Mouse (Mus musculus): ENCODE data around the gene Rtn4ip1. TPM values are rescaled to one million over a fixed set of nuclear protein-coding genes. Genes with fewer than 3 reads are reported as not detected.
"Not testable (repeated sequence)": the region's sequence is repeated elsewhere in the genome, so short reads cannot be mapped to it uniquely, and the experiment has no call there.

The Rtn4ip1 gene
- polyA plus RNA-seq, 1 experiment from 2014 or later: 10.9 TPM

- no peaks in the 10 kb centered on the region for H3K4me1 ChIP-seq (ENCODE audit: control insufficient read depth, insufficient read depth, low read length)
- no peak overlapping the region for H3K4me3 ChIP-seq (ENCODE audit: low read depth, low read length)
Observed at GRCm38 (mm10) chr10:43945435-43945834, 43.8 kb downstream of the Rtn4ip1 start.

GRCm38 (mm10) chr10:43953942-43954341 lies 52.3 kb downstream of the Rtn4ip1 start:
- Histone ChIP-seq H3K36me3 (ENCODE audit: control insufficient read depth, insufficient read depth, low read length) (no peaks in the 10 kb centered on the region; the same call in 1 of the 2 replicates), H3K4me2 (replicated peaks; ENCODE audit: low read depth, low read length) (no peak overlapping the region), H3K27me3 (ENCODE audit: control insufficient read depth, insufficient read depth, low read length) (no peaks in the 10 kb centered on the region), H3K4me1 (ENCODE audit: control insufficient read depth, insufficient read depth, low read length) (no peaks in the 10 kb centered on the region), H3K4me3 (ENCODE audit: low read depth, low read length) (no peak overlapping the region), H3K9ac (replicated peaks; ENCODE audit: low read depth, low read length) (no peak overlapping the region), H3K9me3 (ENCODE audit: control insufficient read depth, low read depth, low read length) (no peaks in the 10 kb centered on the region), H3K27ac (ENCODE audit: low read length) (no peak overlapping the region)
- ATAC-seq (ENCODE audit: insufficient number of reproducible peaks, insufficient read depth, low FRiP score, low read depth): no peak

More at GRCm38 (mm10) chr10:43945435-43945834, 43.8 kb downstream of the Rtn4ip1 start:
- no peaks in the 10 kb centered on the region for H3K9me3 ChIP-seq (ENCODE audit: control insufficient read depth, low read depth, low read length)
- H3K36me3 ChIP-seq (ENCODE audit: control insufficient read depth, insufficient read depth, low read length): peaks cover 3% of the 10 kb centered on the region
- WGBS: 68% methylated on average over 4 of the region's 4 CpGs
- H3K9ac ChIP-seq (replicated peaks; ENCODE audit: low read depth, low read length): no peak overlapping the region
- no peak overlapping the region for H3K4me2 ChIP-seq (replicated peaks; ENCODE audit: low read depth, low read length)
- H3K27me3 ChIP-seq (ENCODE audit: control insufficient read depth, insufficient read depth, low read length): no peaks in the 10 kb centered on the region
- no peak for ATAC-seq (ENCODE audit: insufficient number of reproducible peaks, insufficient read depth, low FRiP score, low read depth)
- H3K27ac ChIP-seq (ENCODE audit: low read length): no peak overlapping the region

GRCm38 (mm10) chr10:43964943-43965342 lies 63.3 kb downstream of the Rtn4ip1 start:
- no peak for ATAC-seq (ENCODE audit: insufficient number of reproducible peaks, insufficient read depth, low FRiP score, low read depth)
- H3K27ac ChIP-seq (ENCODE audit: low read length): no peak overlapping the region
- no peak overlapping the region for H3K4me3 ChIP-seq (ENCODE audit: low read depth, low read length)
- no peaks in the 10 kb centered on the region for H3K9me3 ChIP-seq (ENCODE audit: control insufficient read depth, low read depth, low read length)
- no peak overlapping the region for H3K9ac ChIP-seq (replicated peaks; ENCODE audit: low read depth, low read length)
- no peak overlapping the region for H3K4me2 ChIP-seq (replicated peaks; ENCODE audit: low read depth, low read length)
- H3K36me3 ChIP-seq (ENCODE audit: control insufficient read depth, insufficient read depth, low read length): no peaks in the 10 kb centered on the region
- no peaks in the 10 kb centered on the region for H3K4me1 ChIP-seq (ENCODE audit: control insufficient read depth, insufficient read depth, low read length)
- H3K27me3 ChIP-seq (ENCODE audit: control insufficient read depth, insufficient read depth, low read length): no peaks in the 10 kb centered on the region
- 59% methylated on average over 2 of the region's 2 CpGs for WGBS

GRCm38 (mm10) chr10:43973244-43973643 lies 71.6 kb downstream of the Rtn4ip1 start:
- no peaks in the 10 kb centered on the region for H3K9me3 ChIP-seq (ENCODE audit: control insufficient read depth, low read depth, low read length)
- no peaks in the 10 kb centered on the region for H3K36me3 ChIP-seq (ENCODE audit: control insufficient read depth, insufficient read depth, low read length)
- H3K27me3 ChIP-seq (ENCODE audit: control insufficient read depth, insufficient read depth, low read length): no peaks in the 10 kb centered on the region
- no peak overlapping the region for H3K27ac ChIP-seq (ENCODE audit: low read length)
- H3K9ac ChIP-seq (replicated peaks; ENCODE audit: low read depth, low read length): no peak overlapping the region
- no peak overlapping the region for H3K4me3 ChIP-seq (ENCODE audit: low read depth, low read length)
- WGBS: 68% methylated on average over 2 of the region's 2 CpGs
- no peaks in the 10 kb centered on the region for H3K4me1 ChIP-seq (ENCODE audit: control insufficient read depth, insufficient read depth, low read length)
- ATAC-seq (ENCODE audit: insufficient number of reproducible peaks, insufficient read depth, low FRiP score, low read depth): no peak
- H3K4me2 ChIP-seq (replicated peaks; ENCODE audit: low read depth, low read length): no peak overlapping the region

GRCm38 (mm10) chr10:43977353-43977752 lies 75.7 kb downstream of the Rtn4ip1 start:
- Histone ChIP-seq H3K9me3 (ENCODE audit: control insufficient read depth, low read depth, low read length) (no peaks in the 10 kb centered on the region), H3K4me2 (replicated peaks; ENCODE audit: low read depth, low read length) (no peak overlapping the region), H3K9ac (replicated peaks; ENCODE audit: low read depth, low read length) (no peak overlapping the region), H3K27me3 (ENCODE audit: control insufficient read depth, insufficient read depth, low read length) (no peaks in the 10 kb centered on the region), H3K4me1 (ENCODE audit: control insufficient read depth, insufficient read depth, low read length) (no peaks in the 10 kb centered on the region), H3K27ac (ENCODE audit: low read length) (no peak overlapping the region), H3K4me3 (ENCODE audit: low read depth, low read length) (no peak overlapping the region), H3K36me3 (ENCODE audit: control insufficient read depth, insufficient read depth, low read length) (no peaks in the 10 kb centered on the region)
- ATAC-seq (ENCODE audit: insufficient number of reproducible peaks, insufficient read depth, low FRiP score, low read depth): no peak
- 59% methylated on average over 3 of the region's 3 CpGs for WGBS

- H3K4me3 ChIP-seq (ENCODE audit: low read depth, low read length): no peak overlapping the region
- WGBS: 70% methylated on average over 1 of the region's 1 CpGs
- no peaks in the 10 kb centered on the region for H3K4me1 ChIP-seq (ENCODE audit: control insufficient read depth, insufficient read depth, low read length)
- H3K27ac ChIP-seq (ENCODE audit: low read length): no peak overlapping the region
- no peak overlapping the region for H3K4me2 ChIP-seq (replicated peaks; ENCODE audit: low read depth, low read length)
- ATAC-seq (ENCODE audit: insufficient number of reproducible peaks, insufficient read depth, low FRiP score, low read depth): no peak
- H3K36me3 ChIP-seq (ENCODE audit: control insufficient read depth, insufficient read depth, low read length): no peaks in the 10 kb centered on the region
- H3K9ac ChIP-seq (replicated peaks; ENCODE audit: low read depth, low read length): no peak overlapping the region
- no peaks in the 10 kb centered on the region for H3K9me3 ChIP-seq (ENCODE audit: control insufficient read depth, low read depth, low read length)
- no peaks in the 10 kb centered on the region for H3K27me3 ChIP-seq (ENCODE audit: control insufficient read depth, insufficient read depth, low read length)
Observed at GRCm38 (mm10) chr10:43980080-43980479, 78.5 kb downstream of the Rtn4ip1 start.

- not testable (repeated sequence) for H3K4me2 ChIP-seq (replicated peaks; ENCODE audit: low read depth, low read length); H3K36me3 ChIP-seq (ENCODE audit: control insufficient read depth, insufficient read depth, low read length)
Observed at GRCm38 (mm10) chr10:43980742-43981141, 79.1 kb downstream of the Rtn4ip1 start.

GRCm38 (mm10) chr10:43982470-43982869 lies 80.9 kb downstream of the Rtn4ip1 start:
- H3K9ac ChIP-seq (replicated peaks; ENCODE audit: low read depth, low read length): no peak overlapping the region
- ATAC-seq (ENCODE audit: insufficient number of reproducible peaks, insufficient read depth, low FRiP score, low read depth): no peak
- WGBS: 90% methylated on average over 6 of the region's 6 CpGs

More at GRCm38 (mm10) chr10:43980742-43981141, 79.1 kb downstream of the Rtn4ip1 start:
- H3K4me1 ChIP-seq (ENCODE audit: control insufficient read depth, insufficient read depth, low read length); H3K27ac ChIP-seq (ENCODE audit: low read length); H3K27me3 ChIP-seq (ENCODE audit: control insufficient read depth, insufficient read depth, low read length); ATAC-seq (ENCODE audit: insufficient number of reproducible peaks, insufficient read depth, low FRiP score, low read depth); H3K9ac ChIP-seq (replicated peaks; ENCODE audit: low read depth, low read length); H3K4me3 ChIP-seq (ENCODE audit: low read depth, low read length); H3K9me3 ChIP-seq (ENCODE audit: control insufficient read depth, low read depth, low read length): not testable (repeated sequence)
- WGBS: 83% methylated on average over 3 of the region's 3 CpGs

GRCm38 (mm10) chr10:43983241-43983640 lies 81.6 kb downstream of the Rtn4ip1 start:
- Histone ChIP-seq H3K4me1 (ENCODE audit: control insufficient read depth, insufficient read depth, low read length) (no peaks in the 10 kb centered on the region), H3K36me3 (ENCODE audit: control insufficient read depth, insufficient read depth, low read length) (no peaks in the 10 kb centered on the region), H3K4me3 (ENCODE audit: low read depth, low read length) (no peak overlapping the region), H3K27me3 (ENCODE audit: control insufficient read depth, insufficient read depth, low read length) (no peaks in the 10 kb centered on the region), H3K9ac (replicated peaks; ENCODE audit: low read depth, low read length) (no peak overlapping the region), H3K27ac (ENCODE audit: low read length) (no peak overlapping the region), H3K9me3 (ENCODE audit: control insufficient read depth, low read depth, low read length) (no peaks in the 10 kb centered on the region), H3K4me2 (replicated peaks; ENCODE audit: low read depth, low read length) (no peak overlapping the region)
- ATAC-seq (ENCODE audit: insufficient number of reproducible peaks, insufficient read depth, low FRiP score, low read depth): no peak
- 65% methylated on average over 5 of the region's 5 CpGs for WGBS

More at GRCm38 (mm10) chr10:43982470-43982869, 80.9 kb downstream of the Rtn4ip1 start:
- H3K27ac ChIP-seq (ENCODE audit: low read length): no peak overlapping the region
- no peak overlapping the region for H3K4me3 ChIP-seq (ENCODE audit: low read depth, low read length)
- H3K36me3 ChIP-seq (ENCODE audit: control insufficient read depth, insufficient read depth, low read length): no peaks in the 10 kb centered on the region
- no peaks in the 10 kb centered on the region for H3K9me3 ChIP-seq (ENCODE audit: control insufficient read depth, low read depth, low read length)
- no peak overlapping the region for H3K4me2 ChIP-seq (replicated peaks; ENCODE audit: low read depth, low read length)
- no peaks in the 10 kb centered on the region for H3K27me3 ChIP-seq (ENCODE audit: control insufficient read depth, insufficient read depth, low read length)
- no peaks in the 10 kb centered on the region for H3K4me1 ChIP-seq (ENCODE audit: control insufficient read depth, insufficient read depth, low read length)
